Mouse (Mus musculus) embryonic stem cell, embryonic (primary cell): Measurements from ENCODE around the gene Ppp5c.

Source experiments
- CTCF ChIA-PET, 4 experiments: fragments of 300-600 bp in 2 of 4; fragments of 350-600 bp in 2 of 4; sonication (Branson Sonifier 250); formaldehyde crosslinking; loops; one replicate each; lab custom pipeline; 2022; ENCODE audit warnings: inconsistent platforms in 2 of 4; lab: Charles Lee
- POLR2A ChIA-PET, 4 experiments: fragments of 300-600 bp in 2 of 4; fragments of 350-600 bp in 2 of 4; sonication (Branson Sonifier 250); formaldehyde crosslinking; loops; one replicate each; lab custom pipeline; 2022; ENCODE audit warnings: antibody characterized with exemption in 4 of 4, inconsistent platforms in 1 of 4; lab: Charles Lee

The Ppp5c gene

GRCm38 (mm10) chr7:17058071-17058689 is 30.5 kb upstream of the Ppp5c start:
- POLR2A ChIA-PET: no interaction called here
- CTCF ChIA-PET: interaction anchor here in 3 of 4 experiments (0.7 to 1.9 kb wide), 10 partner anchors 8 to 158 kb away, joined by 3 to 8 read pairs (median 4); partner anchors contain the start of genes Psg16 (in 3 of the 3) and Pnmal2 (in 1 of the 3)

GRCm38 (mm10) chr7:17056601-17057523 is 29.1 kb upstream of the Ppp5c start:
- ChIA-PET POLR2A (interaction anchor here in 3 of 4 experiments (0.6 to 1.9 kb wide), 31 partner anchors 8 to 1837 kb away, joined by 3 to 6 read pairs (median 3); partner anchors contain the start of genes Ppp5c (in 2 of the 3), Dact3 (in 1 of the 3) and Psg16 (in 1 of the 3)), CTCF (interaction anchor here (0.8 to 2.0 kb wide), 14 partner anchors 10 to 215 kb away, joined by 3 to 11 read pairs (median 3); partner anchors contain the start of gene Psg16 (in 3 of the 4))

GRCm38 (mm10) chr7:17056081-17056581 is 28.4 kb upstream of the Ppp5c start:
- ChIA-PET POLR2A (interaction anchor here in 3 of 4 experiments (0.6 to 1.9 kb wide), 34 partner anchors 9 to 1837 kb away, joined by 3 to 6 read pairs (median 3); partner anchors contain the start of genes Pnmal2 (in 2 of the 3), Ppp5c (in 2 of the 3), Dact3 (in 1 of the 3) and Psg16 (in 1 of the 3)), CTCF (interaction anchor here (0.8 to 2.0 kb wide), 14 partner anchors 9 to 214 kb away, joined by 3 to 11 read pairs (median 3); partner anchors contain the start of gene Psg16 (in 3 of the 4))

GRCm38 (mm10) chr7:17055287-17055946 is 27.7 kb upstream of the Ppp5c start:
- POLR2A ChIA-PET: interaction anchor here (0.7 to 1.9 kb wide), 26 partner anchors 9 to 1838 kb away, joined by 3 to 6 read pairs (median 4); partner anchors contain the start of genes Pnmal2 (in 2 of the 4), Ppp5c (in 2 of the 4), Dact3 (in 1 of the 4) and Psg16 (in 1 of the 4)
- CTCF ChIA-PET: interaction anchor here (0.6 to 2.0 kb wide), 10 partner anchors 11 to 435 kb away, joined by 3 to 11 read pairs (median 6); partner anchors contain the start of gene Psg16 (in 2 of the 4)

GRCm38 (mm10) chr7:17054325-17054989 is 26.7 kb upstream of the Ppp5c start:
- ChIA-PET CTCF (interaction anchor here in 1 of 4 experiments (0.6 kb wide), 1 partner anchor 104 kb away, joined by 4 read pairs; no protein-coding TSS in a partner anchor), POLR2A (interaction anchor here in 3 of 4 experiments (0.5 to 0.7 kb wide), 4 partner anchors 9 to 101 kb away, joined by 3 read pairs; no protein-coding TSS in a partner anchor)

- ChIA-PET CTCF (interaction anchor here (0.5 to 3.1 kb wide), 50 partner anchors 9 to 384 kb away, joined by 3 to 45 read pairs (median 4); partner anchors contain the start of genes Hif3a (in 3 of the 4), Psg16 (in 3 of the 4), Ppp5c (in 2 of the 4) and Dact3 (in 1 of the 4)), POLR2A (interaction anchor here in 3 of 4 experiments (0.6 to 2.0 kb wide), 11 partner anchors 11 to 107 kb away, joined by 3 to 8 read pairs (median 4); partner anchors contain the start of genes Hif3a (in 1 of the 3), Pnmal2 (in 1 of the 3) and Ppp5c (in 1 of the 3))
These were observed 23.3 kb upstream of the Ppp5c start for GRCm38 (mm10) chr7:17050933-17051594.

GRCm38 (mm10) chr7:17050491-17050890 is 22.8 kb upstream of the Ppp5c start:
- ChIA-PET CTCF (interaction anchor here (0.5 to 3.1 kb wide), 30 partner anchors 10 to 315 kb away, joined by 3 to 45 read pairs (median 4); partner anchors contain the start of genes Hif3a (in 3 of the 4), Psg16 (in 2 of the 4), Dact3 (in 1 of the 4) and Ppp5c (in 1 of the 4)), POLR2A (interaction anchor here in 3 of 4 experiments (0.6 to 2.0 kb wide), 9 partner anchors 11 to 106 kb away, joined by 3 to 8 read pairs (median 4); partner anchors contain the start of genes Hif3a (in 1 of the 3), Pnmal2 (in 1 of the 3) and Ppp5c (in 1 of the 3))

- ChIA-PET POLR2A (no interaction called here), CTCF (interaction anchor here in 2 of 4 experiments (0.6 to 3.1 kb wide), 2 partner anchors 10 to 46 kb away, joined by 4 to 18 read pairs; no protein-coding TSS in a partner anchor)
These were observed 20.9 kb upstream of the Ppp5c start for GRCm38 (mm10) chr7:17048431-17049190.

GRCm38 (mm10) chr7:17047041-17047682 is 19.4 kb upstream of the Ppp5c start:
- POLR2A ChIA-PET: no interaction called here
- CTCF ChIA-PET: interaction anchor here in 2 of 4 experiments (0.5 to 0.8 kb wide), 2 partner anchors 9 to 1981 kb away, joined by 3 to 5 read pairs; no protein-coding TSS in a partner anchor

- ChIA-PET CTCF (interaction anchor here in 2 of 4 experiments (0.6 to 1.7 kb wide), 6 partner anchors 21 to 1117 kb away, joined by 3 to 15 read pairs (median 5); partner anchors contain the start of gene Psg16 (in 1 of the 2)), POLR2A (interaction anchor here in 2 of 4 experiments (0.6 to 1.8 kb wide), 7 partner anchors 9 to 266 kb away, joined by 3 to 6 read pairs (median 3); partner anchors contain the start of genes Hif3a (in 1 of the 2) and Ppp5c (in 1 of the 2))
These were observed 18.0 kb upstream of the Ppp5c start for GRCm38 (mm10) chr7:17045743-17046142.

- ChIA-PET POLR2A (interaction anchor here in 2 of 4 experiments (0.9 to 1.7 kb wide), 6 partner anchors 11 to 77 kb away, joined by 3 to 6 read pairs (median 4); no protein-coding TSS in a partner anchor), CTCF (interaction anchor here in 3 of 4 experiments (0.6 to 1.6 kb wide), 6 partner anchors 12 to 294 kb away, joined by 3 to 11 read pairs (median 4); no protein-coding TSS in a partner anchor)
These were observed 11.6 kb upstream of the Ppp5c start for GRCm38 (mm10) chr7:17039373-17039772.

GRCm38 (mm10) chr7:17038018-17038695 is 10.4 kb upstream of the Ppp5c start:
- CTCF ChIA-PET: interaction anchor here in 3 of 4 experiments (0.7 to 1.6 kb wide), 4 partner anchors 10 to 13 kb away, joined by 3 to 11 read pairs (median 4); no protein-coding TSS in a partner anchor
- POLR2A ChIA-PET: interaction anchor here in 3 of 4 experiments (0.7 to 1.7 kb wide), 6 partner anchors 10 to 76 kb away, joined by 3 to 5 read pairs (median 3); no protein-coding TSS in a partner anchor

- POLR2A ChIA-PET: no interaction called here
- CTCF ChIA-PET: interaction anchor here in 2 of 4 experiments (0.6 to 1.4 kb wide), 2 partner anchors 21 to 31 kb away, joined by 4 to 9 read pairs; no protein-coding TSS in a partner anchor
These were observed 2.5 kb upstream of the Ppp5c start for GRCm38 (mm10) chr7:17030239-17030638.
